Mouse (Mus musculus) bone marrow, adult 2 months (tissue): ENCODE measurements around the gene Itk. TPM values are rescaled to one million over a fixed set of nuclear protein-coding genes. Genes with fewer than 3 reads are reported as not detected.

ENCODE experiments used
- H3K27ac ChIP-seq: fragments of 200-500 bp; 2 replicates; pipeline ENCODE4 v1.5.1; 2012; ENCODE audit warnings: low read depth, mild to moderate bottlenecking, control low read depth, inconsistent platforms, low read length; ENCODE audit not compliant: control insufficient read depth, poor library complexity, insufficient read depth
- H3K4me1 ChIP-seq: fragments of 200-500 bp; 2 replicates; pipeline ENCODE4 v1.6.1; 2011; ENCODE audit warnings: low read length; ENCODE audit not compliant: control insufficient read depth, insufficient read depth
- H3K4me3 ChIP-seq: fragments of 200-500 bp; replicated peaks from 2 replicates; pipeline ENCODE3; 2011; ENCODE audit warnings: mild to moderate bottlenecking, low read depth, low read length, control low read depth; ENCODE audit not compliant: control insufficient read depth
- CTCF ChIP-seq: fragments of 200-500 bp; IDR thresholded peaks from 2 replicates; pipeline ENCODE4 v1.5.1; 2011; ENCODE audit warnings: low read length, control low read depth; ENCODE audit not compliant: control insufficient read depth, insufficient read depth
- POLR2A ChIP-seq: fragments of 200-500 bp; IDR thresholded peaks from 2 replicates; pipeline ENCODE4 v1.6.1; 2011; ENCODE audit warnings: low read depth, mild to moderate bottlenecking, control low read depth, low read length, borderline replicate concordance; ENCODE audit not compliant: control insufficient read depth
- WGBS: fragments of 180-500 bp; shearing (Covaris S2); methylation state at CpG from one replicate; pipeline ENCODE4 v1.1.7; 2018; 5-methylcytosine and 5-hydroxymethylcytosine counted together
- polyA plus RNA-seq: library from polyadenylated mRNA; stranded (reverse); fragments of >200 nt; gene quantifications from 2 replicates; pipeline ENCODE4 v1.2.4, GENCODE M21; 2011; ENCODE audit warnings: low replicate concordance; ENCODE audit not compliant: missing spikeins, insufficient read depth, insufficient read length

Itk gene
- polyA plus RNA-seq, 1 experiment: 4.4 TPM

- Histone ChIP-seq H3K27ac (peak overlapping the region; percentile 60), H3K4me1 (peaks cover 8% of the 10 kb centered on the region), H3K4me3 (peak overlapping the region; percentile 97)
- TF ChIP-seq CTCF: no peak
- no peak for TF ChIP-seq POLR2A
- WGBS: 16% methylated on average over 10 of the region's 10 CpGs
These were observed 79.3 kb downstream of the Itk start for GRCm38 (mm10) chr11:46309808-46310555.

DNA sequence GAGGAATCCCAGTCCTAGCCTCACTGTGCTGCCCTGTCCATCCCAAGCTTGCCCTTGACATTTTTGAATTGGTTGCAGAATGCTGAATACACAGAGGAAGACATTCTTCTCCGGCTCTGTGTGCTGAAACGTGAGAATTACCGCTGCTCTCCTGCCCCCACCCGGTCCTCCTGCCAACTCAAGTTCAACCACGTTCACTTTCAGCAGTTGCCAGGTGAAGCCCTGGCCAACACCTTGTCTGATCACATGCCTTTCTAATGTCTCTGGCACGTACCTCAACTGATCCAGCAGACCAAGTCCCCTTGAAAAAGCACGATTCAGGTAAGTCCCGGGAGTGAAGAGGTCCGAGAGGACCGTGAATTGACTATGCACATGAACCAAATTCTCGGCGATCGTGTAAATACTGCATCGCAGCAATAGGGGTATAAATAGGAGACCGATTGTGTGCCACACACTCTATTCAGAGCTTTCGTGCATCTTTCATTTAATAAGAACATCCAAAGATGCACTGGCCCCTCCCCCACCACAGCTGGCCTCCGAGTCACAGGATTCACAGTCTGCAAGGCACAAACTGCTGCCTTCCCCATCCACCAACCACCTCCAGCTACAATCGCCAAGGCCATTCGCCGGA, 80.1 kb downstream of the Itk start:
- WGBS: 59% methylated on average over 20 of the region's 20 CpGs
- peak overlapping the region; percentile 42 for H3K4me3 ChIP-seq
- H3K4me1 ChIP-seq: peaks cover 8% of the 10 kb centered on the region
- no peak for TF ChIP-seq POLR2A
- TF ChIP-seq CTCF: peak; percentile 25; the same call in 1 of the 2 replicates
- peak overlapping the region; percentile 2; the same call in 1 of the 2 replicates for H3K27ac ChIP-seq

GRCm38 (mm10) chr11:46308271-46308974, 80.9 kb downstream of the Itk start:
- TF ChIP-seq POLR2A (no peak), CTCF (no peak)
- peaks cover 10% of the 10 kb centered on the region for H3K4me1 ChIP-seq
- H3K4me3 ChIP-seq: no peak overlapping the region
- 55% methylated on average over 11 of the region's 11 CpGs for WGBS
- H3K27ac ChIP-seq: peak overlapping the region; percentile 15; the same call in 1 of the 2 replicates

GRCm38 (mm10) chr11:46307768-46308167, 81.5 kb downstream of the Itk start:
- TF ChIP-seq CTCF (no peak), POLR2A (no peak)
- H3K4me1 ChIP-seq: peaks cover 10% of the 10 kb centered on the region
- 66% methylated on average over 7 of the region's 7 CpGs for WGBS

GRCm38 (mm10) chr11:46306776-46307175, 82.5 kb downstream of the Itk start:
- no peak overlapping the region for H3K4me3 ChIP-seq
- H3K4me1 ChIP-seq: peaks cover 10% of the 10 kb centered on the region
- H3K27ac ChIP-seq: no peak overlapping the region
- WGBS: 61% methylated on average over 7 of the region's 7 CpGs
- TF ChIP-seq CTCF (no peak), POLR2A (no peak)

More at GRCm38 (mm10) chr11:46307768-46308167, 81.5 kb downstream of the Itk start:
- Histone ChIP-seq H3K4me3 (no peak overlapping the region), H3K27ac (no peak overlapping the region)

GRCm38 (mm10) chr11:46305881-46306520, 83.3 kb downstream of the Itk start:
- peak overlapping the region; percentile 32; the same call in 1 of the 2 replicates for H3K27ac ChIP-seq
- TF ChIP-seq POLR2A: no peak
- TF ChIP-seq CTCF: no peak
- H3K4me1 ChIP-seq: peaks cover 10% of the 10 kb centered on the region
- no peak overlapping the region for H3K4me3 ChIP-seq
- WGBS: 44% methylated on average over 9 of the region's 9 CpGs

DNA sequence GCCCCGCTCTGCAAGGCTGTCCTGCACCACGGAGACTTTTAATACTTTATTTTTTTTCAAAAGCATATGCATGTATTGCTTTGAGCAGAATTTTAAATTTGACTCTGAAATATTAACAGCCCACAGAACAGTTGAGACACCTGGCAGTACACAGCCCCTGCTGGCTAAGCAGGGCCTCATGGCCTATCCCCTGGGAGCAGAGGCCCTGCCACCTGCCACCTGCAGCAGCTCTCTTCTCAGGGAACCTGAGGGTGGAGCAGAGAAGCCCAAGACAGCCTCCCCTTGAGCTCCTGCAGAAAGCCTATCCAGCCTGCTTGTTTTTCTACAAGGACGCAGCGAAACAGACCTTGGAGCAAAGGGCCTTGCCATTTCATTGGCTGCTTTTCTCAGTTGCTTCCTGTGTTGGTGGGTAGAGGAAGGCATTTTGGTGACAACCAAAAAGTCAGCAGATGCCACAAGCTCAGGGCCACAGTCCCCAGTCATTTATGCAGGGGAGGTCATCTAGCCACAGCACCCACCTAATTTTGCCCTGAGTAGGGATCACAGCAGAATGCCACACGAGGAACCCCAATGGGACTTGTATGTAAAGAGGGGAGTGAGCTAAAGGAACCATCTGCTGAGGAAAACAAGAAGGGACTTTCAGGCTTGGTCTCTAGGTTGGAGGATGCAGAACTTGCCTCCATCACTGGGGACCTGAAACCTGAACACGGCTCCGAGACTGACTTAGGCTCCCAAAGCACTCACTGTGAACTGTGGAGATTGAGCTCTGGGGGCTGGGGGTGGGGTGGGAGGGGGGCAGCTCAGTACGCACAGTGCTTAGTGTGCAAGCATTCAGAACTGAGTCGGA, 84.2 kb downstream of the Itk start:
- Histone ChIP-seq H3K27ac (peak overlapping the region; percentile 32; the same call in 1 of the 2 replicates), H3K4me3 (no peak overlapping the region), H3K4me1 (peaks cover 10% of the 10 kb centered on the region)
- TF ChIP-seq CTCF (no peak), POLR2A (no peak)
- WGBS: 56% methylated on average over 9 of the region's 9 CpGs
